15 mouse cellular contexts compared by ENCODE assay signal in genomic region chr1:39962840-39963239, GRCm38 (mm10).
DNase-seq lines count a peak whose midpoint lies in the region; ATAC-seq lines count a peak whose summit lies in the region.
"Had no signal": no experiment of that assay in that cellular context is flagged by ENCODE, and none has a peak within 500 bp of the region (broad histone marks: within the 10 kb centered on the region; RNA-seq: fewer than 3 reads in every experiment).

No protein-coding gene starts in this region.

- H3K4me3 ChIP-seq in hindbrain, embryonic 14.5 days (replicated peaks; ENCODE audit: low read length), result no peak overlapping the region
- H3K4me3 ChIP-seq in hindbrain, embryonic 16.5 days (ENCODE audit: low read length), result no peak overlapping the region
- no peak overlapping the region for H3K4me3 ChIP-seq in midbrain, embryonic 14.5 days (replicated peaks; ENCODE audit: low read depth, low read length)

- H3K4me1 ChIP-seq in hindbrain, embryonic 14.5 days (replicated peaks; ENCODE audit: control insufficient read depth, insufficient read depth, low read length), result peaks cover 40% of the 10 kb centered on the region
- H3K4me1 ChIP-seq in hindbrain, embryonic 16.5 days (ENCODE audit: control insufficient read depth, insufficient read depth, low read depth, low read length), result peaks cover 22% of the 10 kb centered on the region
- peaks cover 32% of the 10 kb centered on the region for H3K4me1 ChIP-seq in midbrain, embryonic 14.5 days (ENCODE audit: control insufficient read depth, insufficient read depth, low read length)

- DNase-seq in hindbrain, embryonic 14.5 days (ENCODE audit: low spot score), result no peak
- peak; percentile 37 for DNase-seq in MN1 (ENCODE audit: low spot score)
- DNase-seq in brain, adult 2 months (ENCODE audit: low read depth, low spot score), result peak; percentile 89
- DNase-seq in midbrain, embryonic 14.5 days, result no peak
- DNase-seq in kidney, postnatal 4 days, result no peak
- no peak for DNase-seq in layer of hippocampus, postnatal 14 days (ENCODE audit: low spot score in 2 of 2)
- DNase-seq: adrenal gland, postnatal 36 days; cerebellum, adult 18-20 months; heart, postnatal 10 days; lung, adult 2 months; spleen, adult 18-20 months; thymus, postnatal 25 days had no signal

- 89% methylated on average over 8 of the region's 8 CpGs for WGBS in hindbrain, embryonic 14.5 days
- 86% methylated on average over 8 of the region's 8 CpGs for WGBS in hindbrain, embryonic 16.5 days
- 80% methylated on average over 8 of the region's 8 CpGs for WGBS in midbrain, embryonic 14.5 days

- H3K9ac ChIP-seq in hindbrain, embryonic 14.5 days, result no peak overlapping the region
- no peak overlapping the region for H3K9ac ChIP-seq in hindbrain, embryonic 16.5 days (ENCODE audit: low read depth, low read length)
- H3K9ac ChIP-seq in midbrain, embryonic 14.5 days (replicated peaks; ENCODE audit: low read length), result no peak overlapping the region

- peaks cover 20% of the 10 kb centered on the region for H3K36me3 ChIP-seq in hindbrain, embryonic 14.5 days (replicated peaks; ENCODE audit: control insufficient read depth, insufficient read depth)
- H3K36me3 ChIP-seq in hindbrain, embryonic 16.5 days (ENCODE audit: control insufficient read depth, insufficient read depth, low read length), result peaks cover 3% of the 10 kb centered on the region; the same call in 1 of the 2 replicates
- H3K36me3 ChIP-seq in midbrain, embryonic 14.5 days (ENCODE audit: control insufficient read depth, insufficient read depth, low read length), result peaks cover 24% of the 10 kb centered on the region

- 0 out of 2 replicates have a peak overlapping the region, but pooled peaks have one; percentile 16 for H3K27ac ChIP-seq in hindbrain, embryonic 14.5 days
- H3K27ac ChIP-seq in hindbrain, embryonic 16.5 days (ENCODE audit: low read depth, low read length), result no peak overlapping the region; the same call in 1 of the 2 replicates
- peak overlapping the region; percentile 13; the same call in 1 of the 2 replicates for H3K27ac ChIP-seq in midbrain, embryonic 14.5 days (replicated peaks; ENCODE audit: low read depth, low read length)
- H3K27ac ChIP-seq: kidney, postnatal 0 days had no signal

- H3K9me3 ChIP-seq in hindbrain, embryonic 14.5 days (ENCODE audit: control insufficient read depth, low read length), result no peaks in the 10 kb centered on the region
- no peaks in the 10 kb centered on the region for H3K9me3 ChIP-seq in hindbrain, embryonic 16.5 days (ENCODE audit: control insufficient read depth, low read length)
- H3K9me3 ChIP-seq in midbrain, embryonic 14.5 days (ENCODE audit: control insufficient read depth, low read length), result no peaks in the 10 kb centered on the region

- no peak overlapping the region for H3K4me2 ChIP-seq in hindbrain, embryonic 14.5 days (replicated peaks)
- H3K4me2 ChIP-seq in hindbrain, embryonic 16.5 days (ENCODE audit: low read length), result no peak overlapping the region
- H3K4me2 ChIP-seq in midbrain, embryonic 14.5 days (ENCODE audit: low read length), result no peak overlapping the region

- no peak for ATAC-seq in hindbrain, embryonic 14.5 days (ENCODE audit: low FRiP score)
- ATAC-seq in hindbrain, embryonic 16.5 days, result no peak
- 0 out of 2 replicates have a peak, but pooled peaks have one; percentile 41 for ATAC-seq in midbrain, embryonic 14.5 days (ENCODE audit: low FRiP score, low TSS enrichment)

- no peaks in the 10 kb centered on the region for H3K27me3 ChIP-seq in hindbrain, embryonic 14.5 days (ENCODE audit: control insufficient read depth, insufficient read depth, low read length)
- H3K27me3 ChIP-seq in hindbrain, embryonic 16.5 days (replicated peaks; ENCODE audit: control insufficient read depth, insufficient read depth, low read length), result no peaks in the 10 kb centered on the region
- H3K27me3 ChIP-seq in midbrain, embryonic 14.5 days (ENCODE audit: control insufficient read depth, insufficient read depth, low read length), result no peaks in the 10 kb centered on the region
- H3K27me3 ChIP-seq: CH12.LX had no signal

Comparison
In these comparisons a context has a peak if more than half of its experiments do, and no peak if none do; other contexts are left out.
1. DNase-seq: peak in MN1 (single experiment) and brain, adult 2 months (single experiment); none in hindbrain, embryonic 14.5 days (single experiment), midbrain, embryonic 14.5 days (single experiment), kidney, postnatal 4 days (0 of 2) and layer of hippocampus, postnatal 14 days (0 of 2).